Mouse (Mus musculus): Measurements from ENCODE around the gene Gm3285.

Gene Gm3285

GRCm38 (mm10) chr10:77900126-77900525 is 38.4 kb downstream of the Gm3285 start:
- no peak for DNase-seq (ENCODE audit: low read depth in 2 of 2, low spot score in 2 of 2)

- DNase-seq (ENCODE audit: low read depth in 2 of 2, low spot score in 2 of 2), result no peak
Measured at GRCm38 (mm10) chr10:77900903-77901818, 39.4 kb downstream of the Gm3285 start.

GRCm38 (mm10) chr10:77901871-77902210 is 40.1 kb downstream of the Gm3285 start:
- DNase-seq (ENCODE audit: low read depth in 2 of 2, low spot score in 2 of 2), result no peak

- no peak for DNase-seq (ENCODE audit: low read depth in 2 of 2, low spot score in 2 of 2)
Measured at GRCm38 (mm10) chr10:77902211-77902893, 40.6 kb downstream of the Gm3285 start, which contains the start of gene Lrrc3. Gene Lrrc3 (minus strand): TSS chr10:77902536.

- DNase-seq (ENCODE audit: low read depth in 2 of 2, low spot score in 2 of 2), result peak in 1 of 2 experiments; percentile 7
Measured at GRCm38 (mm10) chr10:77902894-77903715, 41.3 kb downstream of the Gm3285 start.

Measured in CD8-positive naive resting alpha-beta T cell, adult 2 months (primary cell).